Mouse (Mus musculus): ENCODE data around the gene Eif2ak2. TPM values are rescaled to one million over a fixed set of nuclear protein-coding genes. Genes with fewer than 3 reads are reported as not detected.

The Eif2ak2 gene
- polyA plus RNA-seq, 2 experiments from 2014 or later: 23.5 to 37.7 TPM

GRCm38 (mm10) chr17:78834856-78835835 is 47.2 kb downstream of the Eif2ak2 start, which contains the start of the genes Heatr5b and Gpatch11:
Gene Heatr5b (minus strand): TSS chr17:78835364.
Gene Gpatch11 (plus strand): TSS chr17:78835567.
- ATAC-seq: peak; percentile 88

GRCm38 (mm10) chr17:78824346-78824745 is 58.0 kb downstream of the Eif2ak2 start:
- no peak for ATAC-seq

GRCm38 (mm10) chr17:78809582-78809981 is 72.8 kb downstream of the Eif2ak2 start:
- ATAC-seq: no peak

GRCm38 (mm10) chr17:78809019-78809418 is 73.4 kb downstream of the Eif2ak2 start:
- peak; percentile 76 for ATAC-seq

Other genes with a start within 250 kb of the Eif2ak2 start
- 1 to 10 TPM; 8.3 to 8.8 TPM for gene Strn, start 145.4 kb downstream of the Eif2ak2 start, polyA plus RNA-seq (2017; shearing (Covaris generic))
- gene Heatr5b, start 47.2 kb downstream of the Eif2ak2 start, polyA plus RNA-seq (2017; shearing (Covaris generic)): 1 to 10 TPM; 8.7 to 10.0 TPM
- gene Gpatch11, start 47.0 kb downstream of the Eif2ak2 start, polyA plus RNA-seq (2017; shearing (Covaris generic)): 100 to 1,000 TPM in 1 of 2 experiments, 10 to 100 TPM in 1; 77.1 to 109 TPM
- 1 to 10 TPM in 1 of 2 experiments, under 1 TPM in 1; 0.68 to 1.4 TPM for gene Sult6b1, start 24.4 kb upstream of the Eif2ak2 start, polyA plus RNA-seq (2017; shearing (Covaris generic))
- gene Cebpzos, start 33.9 kb upstream of the Eif2ak2 start, polyA plus RNA-seq (2017; shearing (Covaris generic)): 10 to 100 TPM; 82.0 to 84.0 TPM
- 10 to 100 TPM; 49.7 to 74.8 TPM for gene Cebpz, start 54.5 kb upstream of the Eif2ak2 start, polyA plus RNA-seq (2017; shearing (Covaris generic))
- 10 to 100 TPM; 58.3 to 60.6 TPM for gene Ndufaf7, start 54.6 kb upstream of the Eif2ak2 start, polyA plus RNA-seq (2017; shearing (Covaris generic))
- gene Prkd3, start 138.2 kb upstream of the Eif2ak2 start, polyA plus RNA-seq (2017; shearing (Covaris generic)): 1 to 10 TPM; 5.7 to 8.2 TPM
- gene Qpct, start 169.3 kb upstream of the Eif2ak2 start, polyA plus RNA-seq (2017; shearing (Covaris generic)): 1 to 10 TPM; 2.1 to 3.7 TPM

Data from activated CD4-positive, CD25-positive, alpha-beta regulatory T cell, adult 4 months (primary cell).